Mouse (Mus musculus) embryo, embryonic 10 days (tissue): ENCODE data around the gene Bola2.
"Not testable (repeated sequence)": the region's sequence is repeated elsewhere in the genome, so short reads cannot be mapped to it uniquely, and the experiment has no call there.

Source experiments
- DNase-seq: peaks from one replicate; pipeline ENCODE4 v3.0.0-alpha.2; 2015; ENCODE audit warnings: low spot score

Bola2 gene

DNA sequence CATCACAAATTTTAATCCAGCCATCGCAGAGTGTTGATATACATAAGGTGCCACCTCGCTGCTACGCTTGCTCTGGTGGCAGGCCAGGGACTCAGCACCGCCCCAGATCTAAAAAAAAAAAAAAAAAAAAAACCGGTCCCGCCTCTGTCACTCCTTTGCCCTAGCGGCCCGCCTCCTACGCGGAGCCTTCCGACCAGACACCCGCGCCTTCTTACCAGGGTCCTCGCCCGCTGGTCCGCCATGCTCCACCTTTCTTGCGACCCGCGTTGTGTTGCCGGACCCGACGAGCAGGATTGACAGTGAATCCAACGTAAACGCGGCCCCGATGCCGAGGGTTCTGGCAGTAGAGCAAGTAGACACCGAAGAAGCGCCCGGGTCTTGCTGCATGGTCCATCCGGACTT, at the start of gene Bola2:
Gene Bola2 (plus strand): TSS at position 192 of the 402 bp plus-strand sequence.
- peak; percentile 78 for DNase-seq

DNA sequence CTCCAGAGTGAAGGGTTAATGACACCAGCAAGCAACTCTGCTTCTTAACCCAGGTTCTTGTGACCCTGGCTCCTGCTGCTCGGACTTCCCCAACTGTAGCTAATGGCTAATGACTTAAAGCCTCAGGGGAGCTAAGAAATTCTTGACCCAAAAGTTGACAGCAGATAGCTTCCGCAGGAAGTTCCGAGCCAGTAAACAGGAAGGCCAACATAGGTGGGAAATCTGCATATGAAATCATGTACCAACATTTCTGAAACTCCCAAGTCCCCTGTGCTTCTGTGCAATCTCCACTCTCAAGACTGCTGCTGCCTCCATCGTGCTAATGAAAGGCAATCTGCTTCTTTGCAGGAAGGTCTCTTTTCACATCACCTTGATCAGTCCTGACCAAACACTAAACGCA, 49.5 kb upstream of the Bola2 start:
- no peak for DNase-seq

DNA sequence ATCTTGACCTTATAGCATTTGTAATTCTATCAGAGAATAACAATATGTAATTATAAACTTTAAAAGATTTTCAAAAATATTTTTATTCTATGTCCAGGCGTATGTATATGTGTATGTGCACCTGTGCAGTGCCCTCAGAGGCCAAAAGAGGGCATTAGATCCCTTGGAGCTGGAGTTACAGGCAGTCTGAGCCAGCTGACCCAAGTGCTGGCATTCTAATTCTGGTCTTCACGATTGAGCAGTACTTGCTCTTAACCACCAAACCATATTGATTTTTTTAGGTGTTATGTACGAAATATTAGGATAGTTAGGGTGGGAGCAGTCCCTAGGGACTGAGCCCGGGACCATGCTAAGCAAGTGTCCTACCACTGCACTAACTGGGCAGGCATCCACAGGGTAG, 46.7 kb upstream of the Bola2 start:
- no peak for DNase-seq

DNA sequence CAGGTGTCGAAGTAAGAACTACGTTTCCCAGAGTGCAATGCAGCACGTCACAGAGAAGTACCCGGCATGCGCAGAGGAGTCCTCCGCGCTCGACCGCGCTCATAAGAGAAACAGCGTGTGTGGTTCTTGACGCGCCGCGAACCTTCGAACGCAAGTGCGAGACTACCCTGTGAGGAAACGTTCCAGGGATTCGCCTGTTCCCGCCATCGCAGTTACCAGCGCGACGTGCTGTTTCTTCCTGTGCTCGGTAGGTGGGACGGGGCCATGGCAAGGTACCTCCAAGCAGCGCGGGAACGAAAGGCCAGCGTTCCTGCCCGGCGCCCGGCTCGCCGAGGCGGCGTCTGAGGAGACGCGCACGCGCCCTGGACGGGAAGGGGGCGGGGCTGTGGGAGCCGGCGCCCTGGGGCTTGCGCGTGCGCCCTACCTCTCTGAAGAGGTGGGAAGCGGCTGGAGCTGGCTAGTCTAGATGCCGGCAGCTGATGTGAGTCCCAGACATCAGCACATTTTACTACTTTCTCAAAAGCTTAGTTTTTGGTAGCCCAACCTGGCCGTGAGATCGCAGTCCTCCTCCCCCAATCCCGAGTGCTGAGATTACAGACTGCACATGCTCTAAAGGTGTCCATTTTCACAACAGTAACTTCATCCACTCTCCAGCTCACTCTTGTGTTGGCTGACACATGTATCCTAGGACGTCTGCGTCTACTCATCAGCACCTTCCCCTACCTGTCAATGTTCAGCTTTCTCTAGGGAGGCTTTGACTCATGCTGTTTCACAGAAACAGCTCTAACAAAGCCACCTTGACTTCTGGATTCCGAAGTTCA, 45.8 kb upstream of the Bola2 start, which contains the start of gene Sgf29:
Gene Sgf29 (plus strand): TSS at position 79 of the 821 bp plus-strand sequence.
- peak; percentile 95 for DNase-seq

DNA sequence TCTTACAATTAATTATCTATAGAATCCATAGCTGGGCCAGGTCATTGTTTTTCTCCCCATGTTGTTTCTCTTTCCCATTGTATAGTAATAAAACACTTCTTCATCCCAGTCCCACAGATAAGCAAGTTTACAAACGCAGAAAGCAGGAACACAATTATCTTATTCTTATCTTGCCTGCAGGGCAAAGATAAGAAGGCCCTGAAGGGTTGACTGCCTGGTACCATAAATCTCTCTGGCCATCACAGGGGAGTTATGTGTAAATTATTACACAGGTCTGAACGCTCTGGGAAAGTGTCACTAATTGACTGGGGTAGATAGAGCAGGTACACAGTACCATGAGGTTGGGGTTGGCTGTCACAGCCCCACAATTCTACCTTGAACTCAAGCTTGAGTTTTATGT, 44.3 kb upstream of the Bola2 start:
- no peak for DNase-seq

DNA sequence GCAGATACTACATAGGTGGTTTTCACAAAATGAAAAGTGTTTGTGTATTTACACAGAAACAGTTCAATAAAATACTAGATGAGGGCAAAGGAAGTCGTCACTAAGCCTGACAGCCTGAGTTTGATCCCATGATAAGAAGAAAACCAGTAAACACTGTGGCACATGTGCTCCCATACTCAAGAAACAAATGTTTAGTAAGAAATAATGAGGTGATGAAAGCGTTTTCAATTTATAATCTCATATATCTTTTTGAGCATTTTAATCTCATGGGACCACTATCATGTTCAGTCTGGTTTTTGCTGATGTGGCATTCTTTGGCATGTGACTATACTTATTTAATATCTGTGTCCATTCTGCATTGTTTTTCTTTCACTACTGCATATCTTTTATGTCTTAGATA, 41.2 kb upstream of the Bola2 start:
- DNase-seq = no peak

DNA sequence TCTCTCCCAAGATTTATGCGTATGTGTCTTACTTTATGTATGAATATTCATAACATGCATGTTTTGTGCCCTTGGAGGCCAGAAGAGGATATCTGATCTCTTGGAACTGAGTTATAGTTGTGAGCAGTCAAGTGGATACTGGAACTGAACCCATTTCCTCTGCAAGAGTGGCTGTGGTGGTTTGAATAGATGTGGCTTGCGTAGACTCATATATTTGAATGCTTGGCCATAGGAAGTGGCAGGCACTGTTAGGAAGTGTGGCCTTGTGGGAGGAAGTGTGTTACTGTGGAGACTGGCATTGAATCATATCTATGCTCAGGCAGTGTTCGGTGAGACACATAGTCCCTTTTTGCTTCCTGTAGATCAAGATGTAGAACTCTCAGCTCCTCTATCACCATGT, 39.5 kb upstream of the Bola2 start:
- no peak for DNase-seq

DNA sequence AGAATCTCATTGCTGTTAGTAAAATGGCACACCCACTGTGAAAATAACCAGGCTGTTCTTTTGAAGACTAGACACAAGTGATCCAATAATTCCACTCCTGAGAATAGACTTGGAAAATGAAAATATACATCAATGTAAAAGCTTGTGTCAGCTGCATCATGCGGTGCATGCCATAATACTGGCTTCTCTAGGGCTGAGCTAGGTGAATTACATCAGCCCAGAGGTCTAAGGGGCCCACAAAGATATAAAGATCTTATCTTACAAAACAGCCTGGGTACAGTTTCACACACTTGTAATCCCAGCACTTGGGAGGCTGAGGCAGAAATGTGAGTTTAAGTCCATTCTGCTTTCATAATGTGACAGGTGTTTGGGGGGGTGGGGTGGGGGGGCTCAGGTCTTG, 37.7 kb upstream of the Bola2 start:
- DNase-seq = no peak

DNA sequence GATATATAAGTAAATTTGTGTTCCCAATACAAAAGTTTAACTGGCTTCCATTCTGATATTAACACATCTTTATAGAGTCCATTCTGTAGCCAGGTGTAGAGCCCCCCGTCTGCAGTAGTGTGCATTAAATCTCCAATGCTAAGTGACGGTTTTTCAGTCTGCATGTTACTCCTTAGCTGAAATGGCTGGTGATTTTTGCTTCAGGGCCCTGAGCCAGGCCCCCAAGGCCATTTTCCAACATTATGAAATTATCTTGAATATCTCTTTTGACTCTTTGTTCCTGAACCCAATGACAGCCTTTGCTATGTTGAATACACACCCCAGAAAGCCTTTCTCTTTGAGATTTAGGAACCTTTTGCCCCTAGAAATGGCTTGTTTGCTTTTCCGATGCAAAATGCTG, 35.4 kb upstream of the Bola2 start:
- no peak for DNase-seq

DNA sequence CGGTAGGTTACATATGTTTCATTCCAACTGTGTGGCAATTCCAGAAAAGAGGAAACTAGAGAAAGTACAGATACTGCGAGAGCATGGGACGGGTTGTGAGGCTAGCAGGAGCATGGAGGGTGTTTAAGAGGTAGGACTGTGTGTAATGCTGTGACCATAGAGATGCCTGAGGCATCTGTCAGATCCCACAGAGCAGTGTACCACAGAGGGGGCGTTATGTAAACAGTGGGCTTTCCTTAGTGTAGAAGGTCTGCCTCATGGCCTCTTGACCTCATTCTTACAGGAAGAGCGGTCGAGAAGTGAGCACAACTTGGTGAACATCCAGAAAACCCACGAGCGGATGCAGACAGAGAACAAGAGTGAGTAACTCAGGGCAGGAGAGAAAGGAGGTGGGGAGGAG, 31.6 kb upstream of the Bola2 start:
- DNase-seq = peak; percentile 38

DNA sequence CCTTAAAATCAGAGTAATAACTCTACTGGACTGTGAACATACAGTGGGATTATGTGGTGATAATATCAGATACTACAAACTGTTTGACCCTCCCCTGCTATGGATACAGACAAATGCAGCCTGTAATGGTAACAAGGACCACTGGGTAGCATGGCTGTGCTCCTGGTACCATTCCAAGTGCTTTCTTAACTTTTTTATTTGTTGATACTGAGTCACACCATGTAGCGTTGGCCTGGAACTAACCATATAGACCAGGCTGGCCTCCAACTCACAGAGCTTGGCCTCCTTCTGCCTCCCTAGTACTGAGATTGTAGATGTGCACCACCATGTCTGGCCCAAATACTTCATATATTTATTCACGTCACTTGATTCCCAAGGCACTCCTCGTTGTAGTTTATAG, 29.9 kb upstream of the Bola2 start:
- no peak for DNase-seq

DNA sequence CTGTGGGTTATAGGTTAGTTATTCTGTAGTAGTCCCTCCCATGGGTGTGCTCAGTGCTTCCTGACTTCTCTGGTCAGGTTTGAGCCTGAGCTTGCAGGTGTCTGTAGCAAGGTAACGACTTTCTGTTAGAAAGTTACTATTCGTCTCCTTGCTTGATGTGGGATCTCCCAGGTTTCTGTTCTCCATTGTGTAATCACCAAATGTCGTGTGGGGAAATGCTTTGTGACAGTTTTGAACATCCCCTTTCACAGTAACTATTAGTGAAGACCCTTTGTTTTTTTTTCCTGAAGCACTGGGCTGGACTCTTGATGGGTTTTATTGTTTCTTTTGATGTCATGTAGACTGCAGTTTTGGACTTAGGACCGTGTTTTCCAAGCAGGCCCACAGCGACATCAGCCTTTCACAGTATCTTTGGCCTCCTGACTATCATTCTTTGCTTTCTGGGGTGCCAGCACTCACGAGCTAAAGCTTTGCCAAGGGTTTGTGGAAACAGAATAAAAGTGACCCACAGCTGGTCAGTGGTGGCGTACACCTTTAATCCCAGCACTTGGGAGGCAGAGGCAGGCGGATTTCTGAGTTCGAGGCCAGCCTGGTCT, 27.6 kb upstream of the Bola2 start:
- DNase-seq = no peak

DNA sequence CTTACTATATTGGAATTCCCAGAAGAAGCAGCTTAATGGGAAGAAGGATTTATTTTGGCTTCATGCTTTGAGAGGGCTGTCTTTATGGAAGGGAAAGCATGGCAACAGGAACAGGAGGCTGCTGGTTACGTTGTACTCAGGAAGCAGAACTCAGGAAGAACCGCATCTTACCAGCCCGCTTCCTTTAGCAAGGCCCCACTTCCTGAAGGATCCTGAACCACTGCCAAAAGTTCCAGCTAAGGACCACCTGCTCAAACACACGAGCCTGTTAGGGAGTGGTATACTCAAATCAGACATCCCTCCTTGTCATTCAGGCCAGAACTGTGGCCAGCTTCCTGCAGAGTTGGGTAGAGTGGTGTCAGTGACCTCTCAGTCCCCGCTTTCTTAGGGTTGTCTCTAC, 26.7 kb upstream of the Bola2 start:
- DNase-seq = no peak

DNA sequence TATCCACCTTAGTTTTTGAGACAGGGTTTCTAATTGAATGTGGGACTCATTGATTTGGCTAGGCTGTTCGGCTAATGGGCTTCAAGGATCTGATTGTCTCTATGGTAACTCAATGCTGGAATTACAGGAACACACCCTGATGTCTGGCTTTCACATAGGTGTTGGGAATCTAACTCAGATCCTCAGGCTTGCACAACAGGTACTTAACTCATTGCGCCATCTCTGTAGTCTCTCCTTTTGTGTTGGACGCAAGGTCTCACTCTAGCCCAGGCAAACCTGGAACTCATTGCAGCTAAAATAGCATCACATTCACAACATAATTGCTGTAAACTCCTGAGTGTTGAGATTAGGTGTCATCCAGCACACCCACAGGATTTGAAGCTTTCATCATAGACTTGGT, 25.0 kb upstream of the Bola2 start:
- no peak for DNase-seq

DNA sequence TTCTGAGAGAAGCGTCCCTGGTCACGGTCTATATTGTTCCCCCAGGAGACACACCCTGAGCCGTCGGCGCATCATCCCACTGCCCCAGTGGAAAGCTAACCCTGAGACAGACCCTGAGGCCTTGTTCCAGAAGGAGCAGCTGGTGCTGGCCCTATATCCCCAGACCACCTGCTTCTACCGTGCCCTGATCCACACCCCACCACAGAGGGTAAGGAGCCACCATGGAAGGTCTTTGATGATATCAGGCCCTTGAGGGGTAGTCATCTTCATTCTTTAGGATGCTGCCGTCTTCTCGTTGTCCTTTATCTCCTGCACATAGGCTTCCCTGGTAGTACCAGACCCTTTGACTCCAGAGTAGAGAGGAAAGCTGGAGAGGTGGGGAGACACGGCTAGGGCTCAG, 23.1 kb upstream of the Bola2 start:
- DNase-seq = no peak

DNA sequence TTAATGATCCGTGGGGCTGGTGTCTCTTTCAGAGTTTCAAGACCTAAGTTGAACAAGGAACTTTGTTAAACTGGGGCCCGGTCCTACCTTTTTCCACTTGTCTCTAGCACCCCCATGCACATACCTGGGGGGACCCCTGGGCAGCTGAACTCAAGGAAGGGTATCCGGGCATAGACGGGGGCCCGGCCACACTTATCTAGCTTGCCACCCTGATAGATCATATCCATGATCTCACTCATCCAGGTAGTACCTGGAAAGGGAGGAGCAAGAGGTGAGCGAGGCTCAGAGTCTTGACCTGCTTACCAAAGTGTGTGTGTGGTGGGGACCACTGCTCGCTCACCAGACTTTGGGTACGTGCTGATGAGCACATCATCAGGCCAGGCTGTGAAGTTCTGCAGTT, 20.1 kb upstream of the Bola2 start:
- DNase-seq = no peak

DNA sequence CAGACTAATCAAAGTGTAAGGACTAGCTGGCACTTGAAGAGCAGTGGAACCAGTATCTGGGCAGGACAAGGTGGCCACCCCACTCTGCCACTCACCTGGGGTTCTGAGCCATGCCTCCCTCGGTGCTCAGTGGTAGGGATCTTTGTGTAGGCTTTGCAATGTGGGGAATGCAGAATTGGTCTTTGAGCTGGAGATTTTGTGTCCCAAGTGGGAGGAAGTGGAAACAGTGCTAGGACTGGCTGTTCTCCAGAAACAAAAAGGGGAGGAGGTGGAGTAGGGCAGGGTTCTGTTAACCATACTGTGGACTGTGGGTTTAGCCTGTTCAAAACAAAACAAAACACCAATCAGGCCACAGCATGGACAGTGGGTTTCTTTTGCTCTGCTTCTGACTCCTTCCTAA, 19.0 kb upstream of the Bola2 start, which contains the start of gene Sult1a1:
Gene Sult1a1 (minus strand): TSS at position 226 of the 400 bp plus-strand sequence.
- no peak for DNase-seq

DNA sequence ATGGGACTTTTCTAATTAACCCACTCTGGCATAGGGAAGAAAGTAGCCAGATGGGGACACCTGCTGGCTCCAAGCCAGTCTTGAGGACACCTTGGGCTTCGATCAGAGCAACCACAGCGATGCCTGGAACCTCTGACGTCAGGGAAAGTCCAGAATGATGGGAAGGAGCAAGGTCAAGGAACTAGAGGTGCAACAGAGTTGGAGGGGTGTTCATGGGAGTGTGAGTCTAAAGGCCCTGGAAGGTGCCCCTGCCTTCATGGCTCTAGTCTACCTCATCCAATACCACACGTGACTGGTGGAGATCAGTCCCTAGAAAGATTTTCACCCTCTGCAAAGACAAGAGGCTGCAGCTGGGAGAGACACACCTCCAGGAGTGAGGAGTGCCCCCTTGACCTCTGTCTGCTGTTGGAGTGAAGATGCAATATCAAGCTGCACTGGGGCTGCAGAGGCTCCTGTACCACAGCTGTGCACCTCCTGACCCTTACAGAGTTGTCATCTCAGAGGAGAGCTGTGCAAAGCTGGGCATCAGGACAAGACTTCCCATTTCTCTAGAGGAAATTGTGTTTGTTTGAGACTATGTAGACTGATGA, 18.5 kb upstream of the Bola2 start:
- DNase-seq = no peak

DNA sequence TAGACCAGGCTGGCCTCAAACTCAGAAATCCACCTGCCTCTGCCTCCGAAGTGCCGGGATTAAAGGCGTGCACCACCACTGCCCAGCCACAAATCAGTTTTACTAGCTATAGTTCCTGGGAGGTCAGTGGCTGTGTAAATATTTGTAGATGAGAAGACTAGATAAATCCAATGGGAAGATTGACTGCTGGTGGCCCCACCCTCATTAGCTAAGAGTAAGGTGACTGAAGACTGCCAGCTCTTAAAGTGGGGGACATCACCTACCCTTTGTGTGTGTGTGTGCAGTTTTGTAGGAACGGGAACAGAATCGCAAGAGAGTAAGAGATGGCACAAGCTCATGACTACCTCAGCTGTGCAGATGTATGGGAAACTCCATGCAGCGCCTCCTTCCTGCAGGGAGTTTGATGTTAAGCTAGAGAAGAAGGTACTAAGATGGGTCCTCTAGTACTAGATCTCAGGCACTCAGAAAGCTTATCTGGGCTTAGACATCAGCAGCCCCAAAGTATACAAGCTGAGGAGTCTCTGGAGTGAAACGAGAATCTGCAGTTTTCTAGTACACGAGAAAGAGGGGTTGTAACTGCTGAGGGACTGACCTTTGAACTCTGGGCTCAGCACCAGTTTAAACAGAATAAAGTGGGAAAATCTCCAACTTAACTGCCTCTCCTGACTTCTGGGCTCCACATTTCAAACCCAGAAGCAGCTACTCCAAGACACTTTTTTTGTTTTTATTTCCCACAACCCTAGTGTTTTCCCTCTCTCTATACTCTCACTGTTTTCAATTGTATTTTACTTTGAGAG, 16.5 kb upstream of the Bola2 start:
- DNase-seq = no peak

DNA sequence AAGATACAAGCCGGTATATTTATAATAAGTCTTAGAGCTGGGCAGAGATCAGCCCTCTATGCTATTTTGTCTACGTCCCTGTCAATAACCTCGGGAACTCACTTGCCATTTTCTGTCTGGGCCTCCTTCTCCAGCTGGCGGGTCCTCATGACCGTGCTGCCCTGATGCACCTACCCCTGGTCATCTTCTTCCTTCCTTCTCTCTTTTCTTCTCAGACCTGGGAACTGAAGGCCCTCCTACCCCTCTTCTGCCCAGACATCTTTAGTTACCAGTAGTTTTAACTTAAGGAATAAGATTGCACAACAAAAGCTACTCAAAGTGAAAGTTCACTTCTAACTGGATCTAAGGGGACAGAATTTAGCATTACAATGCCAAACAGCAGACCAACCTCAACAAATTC, 15.5 kb upstream of the Bola2 start:
- DNase-seq = no peak

DNA sequence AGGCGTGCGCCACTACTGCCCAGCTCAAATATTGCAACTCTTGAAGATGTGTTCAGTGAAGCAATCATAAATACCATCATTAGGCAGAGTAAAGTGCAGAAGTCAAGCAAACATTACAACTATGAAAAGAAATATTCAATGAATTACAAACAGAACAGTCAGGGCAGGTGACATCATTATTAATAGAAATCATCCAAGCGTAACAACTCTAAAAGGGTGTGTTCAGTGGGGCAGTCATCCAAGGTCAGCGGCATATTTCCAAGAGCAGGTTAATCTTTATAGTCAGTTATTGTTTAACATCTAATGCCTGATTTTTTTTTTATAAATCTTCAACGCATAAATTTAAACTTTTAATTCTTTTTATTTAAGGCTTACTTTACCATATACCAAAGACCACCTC, 14.0 kb upstream of the Bola2 start:
- no peak for DNase-seq

DNA sequence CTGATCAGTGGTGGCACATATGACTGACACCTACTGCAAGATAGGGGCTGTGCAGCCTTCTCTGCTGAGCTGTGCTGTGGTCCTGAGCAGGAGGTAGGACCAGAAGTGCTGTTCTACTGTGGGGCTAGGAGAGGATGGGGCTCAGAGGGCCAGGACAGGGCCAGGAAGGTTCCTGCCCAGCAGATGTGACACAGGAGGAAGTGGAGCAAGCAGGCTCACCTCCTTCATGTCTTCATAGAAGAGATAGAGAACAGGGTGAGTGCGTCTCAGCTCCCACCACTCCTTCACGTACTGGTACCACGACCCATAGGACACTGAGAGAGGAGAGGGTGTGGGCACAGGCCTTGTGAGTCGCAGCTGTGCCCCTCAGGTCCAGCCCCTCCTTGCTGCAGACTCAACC, 7.0 kb upstream of the Bola2 start:
- not testable (repeated sequence) for DNase-seq

DNA sequence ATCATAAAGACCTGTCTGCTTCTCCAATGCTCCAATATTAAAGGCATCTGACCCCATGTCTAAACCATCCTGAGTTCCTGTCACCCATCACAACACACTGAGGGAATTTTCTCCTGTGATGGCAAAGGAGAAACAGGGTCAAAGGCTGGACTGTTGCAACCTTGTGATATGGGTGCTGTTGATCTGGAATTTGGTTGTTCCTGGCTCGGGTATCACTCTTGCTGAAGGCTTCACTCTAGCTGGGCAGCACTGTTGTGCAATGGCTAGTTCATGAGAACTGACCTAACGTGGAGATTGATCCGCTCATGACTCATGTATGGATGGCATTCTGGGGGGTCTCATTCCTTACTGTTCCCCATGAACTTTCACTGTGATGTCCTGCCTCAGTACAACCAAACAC, 6.2 kb upstream of the Bola2 start:
- no peak for DNase-seq
